Mouse (Mus musculus) adrenal gland, adult 8-10 months (tissue): ENCODE results near the gene Eea1. TPM values are rescaled to one million over a fixed set of nuclear protein-coding genes. Genes with fewer than 3 reads are reported as not detected.
"Not testable (repeated sequence)": the region's sequence is repeated elsewhere in the genome, so short reads cannot be mapped to it uniquely, and the experiment has no call there.

Experiments used
- DNase-seq: peaks from one replicate; pipeline ENCODE4 v3.0.0; 2022
- total RNA-seq, 4 experiments: library from RNA; stranded (reverse); gene quantifications; 2 replicates each; pipeline ENCODE4 v1.2.4; 2022

Gene Eea1
- 10 to 100 TPM; 26.1 to 47.8 (median 33.7) TPM for total RNA-seq

DNA sequence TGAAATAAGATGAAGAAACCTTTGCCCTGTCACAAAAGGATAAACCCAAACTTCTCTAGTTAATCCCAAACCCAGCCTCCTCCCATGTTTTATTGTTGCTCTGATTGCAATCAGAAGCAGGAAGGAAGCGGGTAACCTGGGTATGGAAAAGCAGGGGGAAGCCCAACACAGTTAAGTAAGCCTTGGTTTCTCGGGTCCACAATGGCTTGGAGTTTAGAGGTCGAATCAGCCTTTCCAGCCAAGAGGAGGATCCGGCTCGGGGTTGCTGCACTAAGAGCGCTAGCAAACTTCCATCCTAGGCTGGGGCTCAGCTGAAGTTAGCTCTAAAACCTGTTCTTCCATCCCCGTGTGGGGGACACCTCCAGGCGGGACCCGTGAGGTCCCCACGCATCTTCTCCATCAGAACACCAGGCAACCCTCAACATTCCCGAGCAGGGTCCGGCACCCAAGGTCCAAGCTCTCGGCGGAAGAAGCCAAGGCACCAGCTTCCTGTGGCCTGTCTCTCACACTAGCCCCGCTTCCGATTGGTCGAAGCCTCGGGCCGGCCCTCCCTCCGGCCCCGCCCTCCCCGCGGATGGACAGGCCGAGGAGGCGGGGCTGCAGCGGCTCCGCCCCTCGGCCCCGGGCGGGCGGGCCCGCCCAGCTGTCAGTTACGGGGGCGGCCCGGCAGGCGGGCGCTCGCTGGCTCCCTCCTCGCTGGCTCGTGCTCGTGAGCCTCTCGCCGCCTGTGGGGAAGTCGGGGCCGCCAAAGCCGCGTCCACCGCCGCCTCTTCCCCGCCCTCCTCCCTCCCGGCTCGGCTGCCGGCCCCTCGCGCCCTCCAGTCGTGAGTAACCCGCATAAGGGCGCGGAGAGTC, at the start of gene Eea1:
Gene Eea1, plus strand, starts transcription at position 605 of the 855 bp plus-strand sequence.
- DNase-seq, result peak; percentile 89

DNA sequence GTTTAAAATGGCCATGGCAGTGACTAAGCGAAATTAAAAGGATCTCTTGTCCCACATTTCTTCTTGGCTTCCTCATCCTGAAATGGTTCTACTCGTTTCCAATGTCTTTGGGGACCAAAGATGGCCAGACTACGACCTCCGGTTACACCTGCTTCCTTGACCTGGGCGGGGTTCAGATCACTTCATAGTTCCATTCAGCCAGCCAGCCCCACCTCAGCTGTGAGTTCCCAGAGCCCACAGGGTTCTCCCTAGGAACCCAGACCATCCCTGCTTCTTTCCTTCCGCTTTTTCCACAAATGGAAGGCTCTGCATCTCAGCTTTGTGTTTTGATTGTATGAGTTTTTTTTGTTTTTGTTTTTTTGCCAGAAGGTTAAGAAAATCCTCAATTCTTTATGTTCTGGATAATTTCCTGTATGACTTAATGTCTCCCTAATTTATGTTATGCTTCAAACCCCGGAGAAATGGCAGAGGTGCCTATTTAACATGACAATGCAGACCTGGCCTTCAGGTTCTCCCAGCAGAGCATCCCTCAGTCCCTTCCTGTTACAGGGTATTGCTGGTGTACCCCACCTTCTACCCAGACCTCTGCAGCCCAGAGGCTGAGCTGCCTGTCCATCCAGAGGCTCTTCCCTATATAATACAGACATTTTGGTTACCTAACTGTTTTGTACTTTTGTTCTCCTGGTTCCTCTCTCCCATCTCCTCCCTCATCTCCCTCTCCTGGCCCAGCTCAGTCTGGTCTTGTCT, 49.1 kb upstream of the Eea1 start:
- DNase-seq, result no peak

DNA sequence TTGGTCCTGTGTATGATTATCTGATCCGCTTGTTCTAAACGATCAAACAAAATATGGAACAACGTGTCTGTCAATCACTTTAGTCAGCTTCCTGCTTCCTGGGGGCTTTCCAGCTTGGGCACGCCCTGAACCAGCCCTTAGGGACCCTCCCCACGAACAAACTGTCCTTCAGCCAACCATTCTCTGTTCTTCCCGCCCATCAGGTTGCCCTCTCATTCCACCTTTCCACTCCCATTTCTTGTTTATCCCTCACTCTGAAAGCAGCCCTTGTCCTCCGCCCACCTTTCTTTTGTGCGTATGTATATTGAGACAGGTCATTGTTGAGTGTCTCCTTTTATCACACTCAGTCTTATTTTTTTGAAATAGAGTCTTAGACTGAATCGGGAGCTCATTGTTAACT, 48.3 kb upstream of the Eea1 start:
- DNase-seq, result no peak

DNA sequence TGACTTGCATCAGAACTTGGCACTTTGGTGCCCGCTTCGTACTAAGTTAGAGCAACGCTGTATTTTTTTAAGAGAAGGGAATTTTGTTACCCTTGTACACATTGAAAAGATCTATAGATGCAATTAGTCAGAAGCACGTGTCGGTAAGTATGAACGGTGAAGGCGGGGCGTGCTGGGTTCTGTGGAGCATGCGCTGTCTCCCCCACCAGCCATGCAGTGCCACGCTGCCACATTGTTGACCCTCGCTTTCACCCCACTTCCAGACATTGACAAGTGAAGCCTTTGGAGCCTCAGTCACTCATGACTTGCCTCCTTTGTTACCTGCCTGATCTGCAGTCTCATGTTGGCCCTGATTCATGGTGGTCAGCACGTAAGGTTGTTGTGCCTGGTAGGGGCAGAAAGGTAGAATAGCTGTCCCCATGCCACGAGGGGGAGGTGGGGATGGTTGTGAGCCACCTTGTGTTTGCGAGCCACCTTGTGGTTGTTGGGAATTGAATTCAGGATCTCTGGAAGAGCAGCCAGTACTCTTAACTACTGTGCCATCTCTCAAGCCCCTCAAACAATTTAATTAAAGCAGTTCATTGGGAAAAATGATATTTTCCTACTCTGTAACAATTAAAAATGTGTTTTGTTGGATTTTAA, 47.0 kb upstream of the Eea1 start:
- no peak for DNase-seq

DNA sequence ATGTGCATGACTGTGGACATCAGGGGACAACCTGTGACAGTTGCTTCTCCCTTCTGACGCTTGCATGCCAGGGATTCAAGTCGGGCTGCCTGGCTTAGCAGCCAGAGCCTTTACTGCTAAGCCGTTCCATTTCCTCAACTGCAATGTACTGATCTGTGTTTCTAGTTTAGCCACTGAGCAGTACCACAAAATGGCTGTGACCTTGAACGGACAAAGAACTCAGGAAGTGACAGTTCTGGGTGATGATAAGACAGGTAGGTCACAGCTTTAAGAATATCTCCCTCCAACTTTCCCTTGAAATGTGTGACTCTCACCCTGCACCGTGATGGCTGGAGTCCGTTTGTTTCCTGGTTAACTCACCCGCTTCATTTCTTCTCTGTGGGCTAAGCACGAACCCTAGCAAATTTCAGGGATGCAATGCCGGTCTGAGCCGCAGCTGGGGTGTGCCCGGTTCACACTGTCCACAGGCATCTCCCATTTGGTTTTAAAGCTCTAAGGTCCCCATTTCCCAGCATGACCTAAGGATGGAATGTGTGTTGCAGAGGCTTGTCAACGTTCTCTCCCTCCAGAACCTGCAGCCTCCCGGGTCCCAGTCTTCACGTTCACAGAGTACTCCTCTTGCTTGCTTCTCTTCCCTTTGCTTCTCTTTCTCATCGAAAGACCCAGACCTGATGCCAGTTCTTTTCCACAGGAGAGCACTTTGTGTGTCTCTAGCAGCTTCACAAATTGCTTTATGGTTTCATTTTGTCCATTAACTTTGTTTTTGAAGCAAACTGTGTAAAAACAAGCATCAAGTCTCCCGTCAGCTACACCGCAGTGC, 46.2 kb upstream of the Eea1 start:
- DNase-seq, result no peak

DNA sequence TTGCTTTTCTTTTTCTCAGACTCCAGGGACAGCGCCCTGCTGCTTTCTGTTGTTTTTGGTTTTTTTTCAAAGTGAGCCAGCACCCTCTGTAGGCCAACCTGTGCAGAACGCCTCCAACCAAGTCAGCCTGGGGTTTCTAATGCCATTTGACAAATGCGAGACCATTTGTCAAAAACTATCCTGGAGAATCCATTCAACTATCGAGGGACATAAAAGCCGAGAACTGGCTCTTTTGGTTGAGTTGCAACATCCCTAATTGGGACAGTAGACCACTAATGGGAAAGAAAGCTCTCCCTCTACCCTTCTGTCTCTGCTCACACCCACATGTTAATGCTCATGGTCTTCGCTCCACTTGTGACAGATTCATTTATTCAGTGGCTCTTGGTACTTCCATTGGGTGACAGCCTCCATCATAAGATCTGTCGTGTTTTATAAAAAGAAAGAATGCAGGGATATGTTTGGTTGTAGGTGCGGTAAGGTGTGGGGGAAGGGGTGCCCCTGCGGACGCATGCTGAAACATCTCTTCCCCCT, 45.5 kb upstream of the Eea1 start:
- peak; percentile 19 for DNase-seq

DNA sequence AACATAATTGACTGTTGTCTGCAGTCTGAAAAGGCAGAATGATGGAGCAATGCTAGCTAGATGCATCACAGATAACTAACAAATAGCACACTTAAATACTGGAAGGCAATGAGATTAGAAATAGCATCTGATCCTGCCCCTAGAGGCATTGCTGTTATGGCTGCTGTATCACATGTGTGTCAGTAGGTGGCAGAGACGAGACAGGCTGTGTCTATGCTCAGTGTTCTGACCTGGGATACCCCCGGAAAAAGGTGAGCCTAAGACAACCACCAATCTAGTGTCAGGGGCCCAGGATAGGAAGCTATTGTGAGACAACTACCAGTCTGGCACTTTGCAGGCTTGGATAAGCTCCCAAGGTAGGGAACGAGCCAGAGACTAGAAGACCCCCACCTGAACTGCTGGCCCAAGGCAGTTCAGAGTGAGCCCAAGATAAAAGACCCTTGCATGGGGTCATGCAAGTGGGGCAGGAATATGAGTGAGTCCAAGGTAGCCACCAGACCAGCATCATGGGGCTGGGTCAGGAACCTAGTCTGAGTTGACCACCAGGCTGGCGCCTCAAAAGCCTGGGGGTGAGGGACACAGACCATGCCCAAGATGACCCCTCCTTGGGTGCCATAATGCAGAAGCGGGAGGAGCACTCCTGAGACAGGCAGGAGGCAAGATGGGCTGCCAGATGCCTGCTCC, 41.8 kb upstream of the Eea1 start:
- DNase-seq, result peak; percentile 12

DNA sequence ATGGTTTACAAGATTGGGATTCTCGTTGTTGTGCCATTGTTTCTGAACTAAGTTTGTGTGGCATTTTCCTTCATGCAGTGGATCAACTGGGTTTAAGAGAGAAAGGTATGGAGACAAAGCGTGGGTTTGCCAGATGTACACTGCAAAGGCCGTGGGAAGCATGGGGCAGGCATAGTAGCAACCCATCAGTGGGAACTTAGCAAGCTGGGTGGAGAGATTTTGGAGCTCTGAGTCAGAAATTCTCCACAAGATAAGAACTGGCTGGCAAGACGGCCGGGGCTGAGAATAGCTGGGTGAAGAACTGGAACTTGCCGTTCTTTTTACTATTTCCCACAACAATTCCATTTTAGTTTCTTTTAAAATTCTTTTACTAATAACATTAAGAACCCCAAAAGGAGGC, 35.8 kb upstream of the Eea1 start:
- DNase-seq, result no peak

DNA sequence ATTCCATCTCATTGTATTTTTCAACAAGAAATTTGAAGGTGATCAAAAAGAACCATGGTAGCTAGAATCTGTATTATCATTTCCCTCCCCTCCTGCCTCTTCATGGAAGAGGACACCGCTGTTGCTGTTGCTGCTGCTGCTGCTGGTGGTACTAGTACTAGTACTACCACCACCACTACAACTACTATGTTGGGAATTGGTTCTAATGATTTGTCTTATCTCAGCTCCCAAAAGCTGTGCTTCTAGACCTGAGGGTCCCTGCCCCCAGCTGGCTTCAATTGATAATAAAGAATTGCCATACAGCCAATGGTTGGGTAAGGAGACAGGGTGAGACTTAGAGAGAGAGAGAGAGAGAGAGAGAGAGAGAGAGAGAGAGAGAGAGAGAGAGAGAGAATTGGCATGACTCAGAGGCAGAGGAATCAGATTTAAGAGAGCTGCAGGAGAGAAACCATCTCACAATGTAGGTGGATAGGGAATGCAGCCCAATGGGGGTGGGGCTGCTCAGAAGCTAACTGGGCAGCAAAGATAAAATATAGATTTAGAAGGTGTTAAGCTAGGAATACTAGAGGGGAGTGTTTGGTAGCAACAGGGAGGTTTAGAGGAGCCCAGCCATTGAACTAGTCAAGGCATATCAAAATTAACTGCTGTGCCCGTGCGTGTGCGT, 31.1 kb upstream of the Eea1 start:
- DNase-seq, result no peak

DNA sequence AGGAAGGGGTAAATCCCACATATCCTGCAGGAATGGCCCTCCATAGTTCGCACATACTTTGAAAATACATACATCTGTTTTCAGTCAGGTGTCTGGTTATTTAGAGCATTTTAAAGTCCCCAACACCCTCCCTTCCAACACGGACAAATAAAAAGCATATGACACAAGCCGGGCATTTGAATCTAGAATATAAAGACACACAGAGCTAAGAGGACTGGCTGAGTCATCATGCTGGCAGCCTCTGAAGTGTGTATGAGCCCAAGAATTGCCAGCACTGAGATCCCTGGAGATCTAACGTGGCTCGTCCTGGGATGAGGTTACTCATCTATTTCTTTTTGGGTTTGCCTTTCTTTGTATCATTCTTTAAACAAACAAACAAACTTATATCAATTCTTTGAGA, 29.4 kb upstream of the Eea1 start:
- no peak for DNase-seq

DNA sequence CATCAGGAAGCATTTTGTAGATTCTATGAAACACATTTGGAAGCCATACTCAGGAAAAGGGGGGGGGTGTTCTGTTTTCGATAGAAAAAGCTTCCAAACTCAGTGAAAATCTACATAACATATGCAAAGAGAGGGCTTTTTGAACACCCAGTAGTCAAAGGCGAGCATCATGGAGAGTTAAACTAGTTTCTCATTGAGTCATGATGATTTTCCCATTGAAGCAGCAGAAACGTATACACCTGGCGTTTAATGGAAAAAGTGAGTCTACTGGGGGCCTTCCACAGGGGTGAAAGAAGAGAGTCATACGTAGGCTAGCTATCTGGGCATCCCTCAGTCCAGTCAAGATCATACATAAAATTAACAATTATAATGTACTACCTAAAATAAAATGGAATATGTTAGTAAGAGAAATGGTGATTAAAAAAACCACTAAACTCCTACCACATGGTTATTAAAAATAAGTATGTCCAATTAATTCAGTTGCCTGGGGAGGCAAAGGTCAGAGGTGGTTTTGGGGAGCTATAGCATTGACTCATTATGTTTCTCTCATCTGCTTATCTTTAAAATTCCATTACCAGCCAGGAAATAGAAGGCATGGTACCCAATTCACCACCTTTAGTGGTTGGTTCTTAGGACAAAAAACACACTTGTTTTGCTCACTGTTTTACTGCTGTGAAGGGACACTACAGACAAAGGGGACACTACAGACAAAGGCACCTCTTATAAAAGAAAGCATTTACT, 25.8 kb upstream of the Eea1 start:
- no peak for DNase-seq

DNA sequence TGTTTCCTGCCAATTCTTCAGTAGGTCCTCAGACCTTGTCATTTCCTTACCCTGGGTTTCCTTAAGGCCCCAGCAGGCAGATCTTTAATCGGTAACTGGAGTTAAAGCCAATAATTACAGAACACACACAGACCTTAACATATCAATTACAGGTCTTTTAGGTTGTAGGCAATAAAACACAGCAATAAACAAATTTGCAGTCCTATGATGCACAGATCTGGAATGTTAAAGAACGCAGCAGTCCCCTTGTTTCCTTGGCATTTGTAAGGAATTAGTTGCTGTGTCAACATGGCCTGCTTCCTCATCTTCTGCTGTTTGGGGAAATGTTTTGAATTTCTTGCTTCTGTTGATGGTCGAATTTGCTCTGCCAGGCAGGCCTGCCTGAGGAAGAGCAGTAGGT, 21.7 kb upstream of the Eea1 start:
- DNase-seq, result no peak

DNA sequence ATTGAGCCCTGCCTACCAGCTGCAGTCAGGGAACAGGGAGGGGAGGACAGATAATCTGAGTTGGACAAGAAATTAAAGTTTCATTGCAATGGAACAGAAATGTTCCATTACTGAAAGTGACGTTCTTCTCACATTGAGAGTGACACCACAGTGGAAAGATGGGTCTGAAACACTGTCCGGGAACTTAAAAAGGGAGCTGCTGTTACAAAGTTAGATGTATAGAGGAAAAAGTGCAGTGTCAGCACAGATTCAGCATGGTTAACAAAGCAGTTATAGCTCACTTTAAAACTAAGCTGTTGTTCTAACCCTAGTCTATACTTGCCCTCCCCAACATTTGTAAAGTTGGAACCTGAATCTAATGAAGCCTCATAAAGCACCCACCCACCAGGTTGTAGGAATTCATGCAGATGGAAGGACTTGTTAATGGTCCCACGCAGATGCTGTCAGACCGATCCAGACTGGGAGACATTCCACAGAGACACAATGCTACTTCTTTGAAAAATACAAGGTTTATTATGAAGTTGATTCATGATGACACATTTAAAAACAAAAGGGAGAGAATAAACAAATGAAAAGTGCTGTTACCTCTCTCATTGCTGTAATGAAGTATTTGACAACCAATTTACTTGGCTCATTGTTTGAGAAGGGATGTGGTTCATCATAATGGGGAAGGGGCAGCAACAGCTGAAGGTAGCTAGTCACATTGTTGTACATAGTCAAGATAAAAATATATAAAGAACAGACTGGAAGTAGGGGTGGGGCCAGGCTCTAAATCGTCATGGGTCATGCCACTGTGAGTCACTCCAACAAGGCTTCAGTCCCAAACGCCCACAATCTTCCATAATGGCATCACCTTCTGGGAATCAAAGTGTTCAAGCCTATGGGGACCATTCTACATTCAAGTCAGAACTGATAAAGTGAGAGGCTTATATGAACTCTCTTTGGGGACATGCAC, 16.9 kb upstream of the Eea1 start:
- DNase-seq, result no peak

DNA sequence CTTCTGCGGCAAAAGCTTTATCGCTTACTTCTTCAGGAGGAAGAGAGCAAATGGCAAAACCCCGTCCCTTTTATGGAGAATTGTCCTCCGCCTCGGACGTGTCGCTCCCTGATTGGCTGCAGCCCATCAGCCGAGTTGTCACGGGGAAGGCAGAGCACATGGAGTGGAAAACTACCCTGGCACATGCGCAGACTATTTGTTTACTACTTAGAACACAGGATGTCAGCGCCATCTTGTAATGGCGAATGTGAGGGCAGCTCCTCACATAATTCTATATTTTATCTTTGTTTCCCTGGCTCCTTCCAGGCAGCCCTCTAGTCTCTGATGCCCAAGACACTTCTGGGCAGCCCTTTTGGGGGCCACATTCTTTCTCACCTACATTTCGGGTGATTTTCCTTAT, 6.8 kb upstream of the Eea1 start:
- DNase-seq, result not testable (repeated sequence)

DNA sequence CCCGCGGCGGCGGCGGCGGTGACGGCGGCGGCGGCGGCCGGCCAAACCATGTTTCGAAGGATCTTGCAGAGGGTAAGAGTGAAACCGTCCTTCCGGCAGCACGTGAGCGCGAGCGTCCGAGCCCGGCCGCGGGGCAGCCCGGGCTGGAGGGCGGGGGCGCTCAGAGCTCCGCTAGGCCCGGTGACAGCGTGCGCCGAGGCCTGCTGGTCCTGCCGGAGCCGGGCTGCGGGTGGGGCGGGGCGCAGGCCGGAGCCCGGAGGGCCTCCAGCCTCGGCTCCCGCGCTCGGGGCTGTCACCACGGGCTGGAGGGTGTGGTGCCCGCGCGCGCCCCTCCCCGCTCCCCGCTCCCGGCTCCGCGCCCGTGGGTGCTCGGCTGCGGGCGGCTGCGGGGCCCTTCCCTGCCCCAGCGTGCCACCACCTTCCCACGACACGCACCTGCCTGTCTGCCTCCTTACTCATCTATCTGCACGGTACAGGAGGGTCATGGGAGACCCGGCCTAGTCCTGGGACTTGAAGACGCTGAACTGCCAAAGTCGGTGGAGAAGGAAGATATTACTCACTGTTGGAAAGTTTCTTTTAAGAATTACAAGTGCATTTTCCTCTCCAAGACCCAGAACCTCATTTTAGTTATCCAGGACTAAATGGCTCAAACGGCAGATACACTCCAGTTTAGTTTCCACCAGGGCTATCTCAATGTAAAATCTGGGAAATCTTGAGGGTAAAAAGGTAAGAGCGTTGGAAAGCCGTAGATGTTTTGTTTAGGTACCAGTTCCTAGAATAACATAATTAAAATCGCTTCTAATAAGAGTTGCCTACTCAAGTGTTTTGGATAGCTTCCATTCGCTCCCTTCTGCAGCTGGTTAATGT, 684 bp downstream of the Eea1 start:
- DNase-seq, result no peak

DNA sequence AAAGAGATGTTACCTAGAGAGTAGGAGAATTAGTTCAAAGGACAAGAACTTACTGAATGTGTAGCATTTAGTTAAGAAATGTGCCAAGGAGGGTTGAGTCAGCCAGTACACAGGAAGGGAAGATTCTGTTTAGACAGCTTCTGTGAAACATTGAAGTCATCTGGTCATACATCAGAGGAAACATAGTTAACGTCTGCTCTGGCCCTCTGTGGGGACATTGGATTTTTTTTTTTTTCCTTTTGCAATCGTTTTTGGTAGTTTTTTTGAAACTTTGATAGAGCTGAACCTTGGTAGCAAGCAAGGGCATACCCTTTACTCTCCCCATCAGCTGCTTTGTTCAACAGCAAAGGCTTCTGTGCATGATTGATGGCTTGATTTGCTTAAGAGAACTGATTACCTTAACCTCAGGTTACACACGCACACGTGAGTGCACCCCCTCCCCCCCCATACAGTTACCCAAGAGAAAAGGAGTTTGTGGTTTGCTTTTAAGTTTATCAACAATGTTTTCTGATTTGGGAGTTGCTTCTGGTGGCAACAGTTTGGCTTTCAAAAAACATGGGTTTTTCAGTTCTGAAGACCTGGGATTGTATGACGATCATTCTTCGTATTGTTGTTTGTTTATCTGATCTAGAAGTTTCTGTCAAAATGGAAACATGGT, 1.4 kb downstream of the Eea1 start:
- no peak for DNase-seq

DNA sequence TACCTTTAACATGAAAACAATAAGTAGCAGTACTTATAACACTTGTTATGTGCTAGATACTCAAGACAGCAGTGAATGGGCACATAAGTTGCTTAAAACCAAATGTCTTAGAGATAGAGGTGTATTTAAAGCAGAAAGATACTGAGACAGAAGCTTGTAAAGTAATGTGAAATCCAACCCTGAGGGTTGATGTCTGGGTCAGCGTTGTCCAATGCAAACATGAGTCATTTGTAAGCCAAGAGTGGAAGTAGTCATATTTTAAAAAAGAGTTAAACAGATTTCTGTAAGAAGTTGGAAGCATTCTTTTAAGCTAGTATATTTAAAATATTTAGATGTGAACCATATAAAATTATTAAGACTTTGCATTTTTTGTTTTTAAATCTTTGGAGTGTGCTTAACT, 4.6 kb downstream of the Eea1 start:
- DNase-seq, result no peak

DNA sequence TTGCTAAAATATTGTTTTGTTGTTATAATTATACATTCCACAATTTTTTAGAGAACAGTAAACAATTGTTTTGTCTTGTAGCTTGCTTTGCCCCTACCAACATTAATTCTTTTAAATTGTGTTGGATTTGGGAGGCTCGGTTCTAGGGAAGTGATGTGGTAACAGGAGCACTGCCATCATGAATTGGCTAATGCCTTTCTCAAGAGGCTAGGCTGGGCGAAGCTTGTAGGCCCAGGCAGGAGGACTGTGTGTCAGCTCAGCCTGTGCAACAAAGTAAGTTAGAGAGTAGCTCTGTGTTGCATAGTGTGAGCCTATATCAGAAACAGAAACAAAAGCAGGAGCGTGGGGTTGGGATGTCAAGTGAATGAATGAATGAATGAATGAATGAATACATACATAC, 9.0 kb downstream of the Eea1 start:
- DNase-seq, result no peak
